In genomic region chr5:54763019-54763418, GRCm38 (mm10) we compare ENCODE assay signal across 33 mouse cellular contexts.
DNase-seq lines count a peak whose midpoint lies in the region; ATAC-seq and TF ChIP-seq lines count a peak whose summit lies in the region.
"Had no signal": no experiment of that assay in that cellular context is flagged by ENCODE, and none has a peak within 500 bp of the region (broad histone marks: within the 10 kb centered on the region; RNA-seq: fewer than 3 reads in every experiment).

No protein-coding gene starts in this region.

- WGBS in forebrain, embryonic 12.5 days: 7% methylated on average over 1 of the region's 1 CpGs
- WGBS in forebrain, postnatal 0 days: 21% methylated on average over 1 of the region's 1 CpGs
- WGBS in midbrain, embryonic 12.5 days: 13% methylated on average over 1 of the region's 1 CpGs
- 5% methylated on average over 1 of the region's 1 CpGs for WGBS in midbrain, embryonic 13.5 days

- H3K9me3 ChIP-seq in forebrain, embryonic 12.5 days: no peaks in the 10 kb centered on the region
- no peaks in the 10 kb centered on the region for H3K9me3 ChIP-seq in forebrain, postnatal 0 days (ENCODE audit: low read length)
- no peaks in the 10 kb centered on the region for H3K9me3 ChIP-seq in midbrain, embryonic 12.5 days
- H3K9me3 ChIP-seq in midbrain, embryonic 13.5 days: no peaks in the 10 kb centered on the region
- H3K9me3 ChIP-seq: embryonic facial prominence, embryonic 10.5 days; embryonic facial prominence, embryonic 15.5 days; heart, embryonic 10.5 days; heart, embryonic 15.5 days; liver, embryonic 12.5 days; neural tube, embryonic 12.5 days had no signal

- no peak for TF ChIP-seq CTCF in forebrain, postnatal 0 days (IDR thresholded peaks at IDR 0.05; ENCODE audit: low read depth)

- H3K27me3 ChIP-seq in forebrain, embryonic 12.5 days: no peaks in the 10 kb centered on the region
- no peaks in the 10 kb centered on the region for H3K27me3 ChIP-seq in forebrain, postnatal 0 days (ENCODE audit: insufficient read depth, low read length)
- peaks cover 8% of the 10 kb centered on the region; the same call in 1 of the 2 replicates for H3K27me3 ChIP-seq in midbrain, embryonic 12.5 days
- 0 out of 2 replicates have a peak, but pooled peaks cover 6% of the 10 kb centered on the region for H3K27me3 ChIP-seq in midbrain, embryonic 13.5 days
- H3K27me3 ChIP-seq: embryonic facial prominence, embryonic 15.5 days; heart, embryonic 15.5 days; liver, embryonic 12.5 days; megakaryocyte, embryonic 14.5 days; neural tube, embryonic 12.5 days had no signal

- H3K9ac ChIP-seq in forebrain, embryonic 12.5 days: no peak overlapping the region
- H3K9ac ChIP-seq in forebrain, postnatal 0 days: no peak overlapping the region
- no peak overlapping the region for H3K9ac ChIP-seq in midbrain, embryonic 12.5 days (replicated peaks)
- H3K9ac ChIP-seq in midbrain, embryonic 13.5 days (replicated peaks): no peak overlapping the region
- H3K9ac ChIP-seq: embryonic facial prominence, embryonic 15.5 days; heart, embryonic 15.5 days; liver, embryonic 12.5 days; neural tube, embryonic 12.5 days had no signal

- no peak overlapping the region for H3K27ac ChIP-seq in forebrain, embryonic 12.5 days
- H3K27ac ChIP-seq in forebrain, postnatal 0 days (ENCODE audit: low read depth, low read length): no peak overlapping the region
- no peak overlapping the region for H3K27ac ChIP-seq in midbrain, embryonic 12.5 days (replicated peaks)
- H3K27ac ChIP-seq in midbrain, embryonic 13.5 days: no peak overlapping the region
- H3K27ac ChIP-seq: embryonic facial prominence, embryonic 10.5 days; embryonic facial prominence, embryonic 15.5 days; heart, embryonic 10.5 days; heart, embryonic 15.5 days; kidney, postnatal 0 days; liver, embryonic 12.5 days; neural tube, embryonic 12.5 days had no signal

- no peak overlapping the region for H3K4me3 ChIP-seq in forebrain, embryonic 12.5 days (replicated peaks)
- H3K4me3 ChIP-seq in forebrain, postnatal 0 days (ENCODE audit: low read depth, low read length): no peak overlapping the region
- no peak overlapping the region for H3K4me3 ChIP-seq in midbrain, embryonic 12.5 days
- no peak overlapping the region for H3K4me3 ChIP-seq in midbrain, embryonic 13.5 days (replicated peaks)
- H3K4me3 ChIP-seq: embryonic facial prominence, embryonic 10.5 days; embryonic facial prominence, embryonic 15.5 days; heart, embryonic 10.5 days; heart, embryonic 15.5 days; liver, embryonic 12.5 days; megakaryocyte, embryonic 14.5 days; myocyte; neural tube, embryonic 12.5 days had no signal

- ATAC-seq in forebrain, embryonic 12.5 days (ENCODE audit: low FRiP score): peak; percentile 58; the same call in 1 of the 2 replicates
- ATAC-seq in forebrain, postnatal 0 days: no peak
- ATAC-seq in midbrain, embryonic 12.5 days (ENCODE audit: low FRiP score, low read depth): peak; percentile 78
- ATAC-seq in midbrain, embryonic 13.5 days: no peak
- ATAC-seq: intestine, embryonic 16.5 days; liver, embryonic 12.5 days; lung, postnatal 0 days; Patski had no signal

- H3K4me2 ChIP-seq in forebrain, embryonic 12.5 days: no peak overlapping the region
- no peak overlapping the region for H3K4me2 ChIP-seq in forebrain, postnatal 0 days (ENCODE audit: low read depth)
- no peak overlapping the region for H3K4me2 ChIP-seq in midbrain, embryonic 12.5 days (replicated peaks)
- no peak overlapping the region for H3K4me2 ChIP-seq in midbrain, embryonic 13.5 days (replicated peaks)
- H3K4me2 ChIP-seq: embryonic facial prominence, embryonic 15.5 days; heart, embryonic 15.5 days; liver, embryonic 12.5 days; neural tube, embryonic 12.5 days had no signal

- no peak for DNase-seq in forebrain, postnatal 0 days
- DNase-seq in R1 (ENCODE audit: low read depth, low spot score): peak; percentile 83
- no peak for DNase-seq in adipocyte (ENCODE audit: low spot score)
- DNase-seq in yolk sac, embryonic 10.5 days (ENCODE audit: low spot score): no peak
- DNase-seq: adrenal gland, adult 2 months; adrenal gland, postnatal 36 days; cerebellum, adult 8-10 months; cerebellum, postnatal 25 days; gastrocnemius, postnatal 25 days; heart, adult 11 months; kidney, adult 8-10 months; kidney, postnatal 4 days; layer of hippocampus, postnatal 36 days; left cerebral cortex, postnatal 4 days; lung, adult 18-20 months; lung, postnatal 4 days; thymus, adult 2 months; thymus, postnatal 36 days had no signal

- no peaks in the 10 kb centered on the region for H3K4me1 ChIP-seq in forebrain, embryonic 12.5 days
- H3K4me1 ChIP-seq in forebrain, postnatal 0 days (ENCODE audit: insufficient read depth): no peaks in the 10 kb centered on the region
- peaks cover 3% of the 10 kb centered on the region; the same call in 1 of the 2 replicates for H3K4me1 ChIP-seq in midbrain, embryonic 12.5 days
- no peaks in the 10 kb centered on the region for H3K4me1 ChIP-seq in midbrain, embryonic 13.5 days (replicated peaks)
- H3K4me1 ChIP-seq: embryonic facial prominence, embryonic 10.5 days; embryonic facial prominence, embryonic 15.5 days; heart, embryonic 10.5 days; liver, embryonic 12.5 days; megakaryocyte, embryonic 14.5 days; neural tube, embryonic 12.5 days had no signal

- H3K36me3 ChIP-seq in forebrain, embryonic 12.5 days (replicated peaks): no peaks in the 10 kb centered on the region
- no peaks in the 10 kb centered on the region for H3K36me3 ChIP-seq in forebrain, postnatal 0 days (ENCODE audit: insufficient read depth)
- no peaks in the 10 kb centered on the region for H3K36me3 ChIP-seq in midbrain, embryonic 12.5 days
- H3K36me3 ChIP-seq in midbrain, embryonic 13.5 days: no peaks in the 10 kb centered on the region
- H3K36me3 ChIP-seq: embryonic facial prominence, embryonic 10.5 days; embryonic facial prominence, embryonic 15.5 days; heart, embryonic 10.5 days; heart, embryonic 15.5 days; liver, embryonic 12.5 days; neural tube, embryonic 12.5 days had no signal

Comparison
In these comparisons a context has a peak if more than half of its experiments do, and no peak if none do; other contexts are left out.
1. ATAC-seq: peak in forebrain, embryonic 12.5 days (single experiment) and midbrain, embryonic 12.5 days (single experiment); none in forebrain, postnatal 0 days (single experiment) and midbrain, embryonic 13.5 days (single experiment).